Mouse (Mus musculus) 416B (cell line): ENCODE data around the gene Ficd.
A peak's percentile ranks its signal among the peaks of the same experiment; 100 is the strongest.

Source experiments
- DNase-seq: peaks from one replicate; pipeline ENCODE4 v3.0.0; 2011; ENCODE audit warnings: low read depth

Gene Ficd

DNA sequence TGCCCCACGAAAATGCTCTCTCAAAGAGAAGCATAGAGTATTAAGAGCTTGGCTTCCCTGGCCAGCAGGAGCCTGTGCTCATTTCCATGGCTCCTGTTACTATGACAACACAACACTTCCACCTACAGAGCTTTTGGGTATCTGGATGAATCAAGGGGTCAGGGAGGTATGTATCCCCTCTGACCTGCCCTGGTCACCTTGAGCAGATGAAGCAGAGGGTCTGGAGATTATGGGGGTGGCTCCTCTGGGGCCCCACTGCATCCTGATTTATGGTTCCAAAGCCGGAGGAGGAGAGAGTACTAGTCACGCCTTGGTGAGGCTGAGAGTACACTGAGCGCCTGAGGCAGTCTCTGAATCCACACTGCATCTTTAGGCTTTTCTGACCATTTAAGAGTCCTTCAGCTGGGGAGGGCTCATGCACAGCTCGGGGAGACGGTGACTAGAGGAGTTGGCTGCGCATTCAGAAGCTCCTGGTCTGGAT, 4.9 kb upstream of the Ficd start:
- no peak for DNase-seq

DNA sequence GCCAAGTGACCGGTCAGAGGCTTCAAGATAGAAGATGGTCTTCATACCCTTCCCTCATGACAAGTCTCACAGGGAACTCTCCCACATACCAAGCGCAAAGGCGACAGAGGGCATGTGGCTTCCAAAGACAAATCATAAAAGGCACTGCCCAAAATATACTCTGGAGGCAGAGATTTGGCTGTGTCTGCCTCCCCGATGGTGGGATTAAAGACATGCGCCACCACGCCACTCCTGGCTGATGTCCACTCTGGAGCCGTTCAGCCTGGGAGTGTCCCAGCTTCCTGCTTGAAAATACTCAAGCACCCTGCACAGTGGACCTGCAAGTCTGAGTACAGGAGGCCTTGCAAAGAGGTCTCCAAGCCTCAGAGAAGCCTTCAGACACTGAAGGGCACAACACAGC, 4.4 kb upstream of the Ficd start:
- no peak for DNase-seq

DNA sequence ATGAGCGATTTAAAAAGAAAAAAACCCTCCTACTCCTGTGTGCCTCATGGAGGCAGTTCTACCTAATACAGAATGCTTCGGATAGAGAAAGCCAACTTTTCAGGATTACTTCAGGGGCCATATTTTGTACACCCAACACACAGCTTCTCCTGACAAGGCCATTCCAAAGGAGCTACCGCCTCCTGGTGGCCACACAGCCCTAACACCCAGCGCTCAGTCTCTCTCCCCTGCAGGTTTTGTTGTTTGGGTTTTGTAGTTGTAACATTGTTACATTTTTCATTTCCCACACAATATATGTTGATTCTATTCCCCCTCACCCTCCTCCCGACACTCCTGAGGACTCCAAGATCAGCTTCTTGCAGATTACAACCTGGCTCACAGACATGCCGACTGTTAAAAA, 3.4 kb upstream of the Ficd start:
- DNase-seq: peak; percentile 54

DNA sequence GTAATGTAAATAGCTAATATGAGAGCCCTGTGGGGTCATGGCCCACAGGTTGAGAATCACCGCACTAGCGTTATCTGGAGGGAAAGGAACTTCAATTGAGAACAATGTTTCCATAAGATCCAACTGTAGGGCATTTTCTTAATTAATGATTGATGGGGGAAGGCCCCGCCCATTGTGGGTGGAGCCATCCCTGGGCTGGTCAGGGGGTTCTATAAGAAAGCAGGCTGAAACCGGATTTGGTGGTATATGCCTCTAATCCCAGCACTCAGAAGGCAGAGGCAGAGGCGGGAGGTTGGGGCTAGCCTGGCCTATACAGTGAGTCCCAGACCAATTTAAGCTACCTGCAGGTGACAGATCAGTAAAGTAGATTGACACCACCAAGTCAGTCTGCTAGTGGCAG, 1.2 kb upstream of the Ficd start:
- DNase-seq: no peak

DNA sequence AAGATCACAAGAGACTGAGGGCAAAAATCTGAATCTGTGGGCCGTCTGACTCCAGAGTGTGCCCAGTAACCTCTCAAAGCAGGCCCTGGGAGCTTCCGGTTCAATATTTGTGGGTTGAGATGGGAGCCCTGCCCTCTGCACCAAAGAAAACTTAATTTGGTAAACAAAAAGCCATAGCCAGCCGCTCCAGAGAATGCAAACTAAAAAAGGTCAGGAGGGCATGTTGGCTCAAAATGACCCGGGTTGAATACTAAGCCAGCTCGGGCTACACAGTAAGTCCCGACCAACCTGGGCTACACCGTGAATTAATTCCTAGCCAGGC, 619 bp upstream of the Ficd start:
- no peak for DNase-seq

DNA sequence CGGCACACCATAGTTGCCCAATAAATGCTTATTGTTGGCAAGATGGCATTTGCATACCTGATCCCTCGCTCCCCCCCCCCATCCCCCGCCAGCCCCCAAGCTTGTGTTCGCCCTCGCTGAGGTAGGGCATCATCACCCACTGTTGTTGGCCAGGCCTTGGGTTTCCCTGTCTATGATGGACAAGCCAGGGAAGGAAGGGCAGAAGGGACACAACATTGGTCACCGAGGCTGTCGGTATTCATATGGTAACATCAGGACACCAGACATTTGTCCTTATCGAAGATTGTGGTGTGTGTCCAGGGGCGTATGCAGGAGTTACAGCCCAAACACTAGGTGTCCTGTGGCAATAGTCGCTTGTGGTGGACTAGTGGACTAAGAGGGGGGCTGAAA, 505 bp downstream of the Ficd start:
- DNase-seq: peak; percentile 23

DNA sequence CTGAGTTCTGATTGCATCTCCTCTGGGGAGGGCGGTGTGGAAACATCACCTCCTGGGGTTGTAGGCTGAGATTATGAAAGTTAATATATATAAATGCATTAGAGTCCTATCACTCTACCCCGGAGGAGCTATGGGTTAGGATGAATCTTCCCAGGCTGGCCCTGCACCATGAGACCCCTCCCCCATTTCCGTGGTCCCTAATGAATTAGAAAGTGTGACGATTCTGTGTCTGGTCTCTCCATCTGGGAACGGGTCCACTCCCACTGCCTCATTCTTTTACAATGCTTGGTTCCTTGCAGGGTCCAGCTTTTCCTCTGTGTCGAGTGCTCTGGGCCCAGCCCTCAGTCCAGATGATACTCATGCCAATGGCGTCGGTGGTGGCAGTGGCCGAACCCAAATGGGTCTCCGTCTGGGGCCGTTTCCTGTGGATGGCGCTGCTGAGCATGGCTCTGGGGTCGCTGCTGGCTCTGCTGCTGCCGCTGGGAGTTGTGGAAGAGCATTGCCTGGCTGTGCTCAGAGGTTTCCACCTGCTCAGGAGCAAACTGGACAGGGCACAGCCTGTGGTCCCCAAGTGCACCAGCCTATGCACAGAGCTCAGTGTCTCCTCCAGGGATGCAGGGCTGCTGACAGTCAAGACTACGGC, 1.0 kb downstream of the Ficd start:
- DNase-seq: no peak

DNA sequence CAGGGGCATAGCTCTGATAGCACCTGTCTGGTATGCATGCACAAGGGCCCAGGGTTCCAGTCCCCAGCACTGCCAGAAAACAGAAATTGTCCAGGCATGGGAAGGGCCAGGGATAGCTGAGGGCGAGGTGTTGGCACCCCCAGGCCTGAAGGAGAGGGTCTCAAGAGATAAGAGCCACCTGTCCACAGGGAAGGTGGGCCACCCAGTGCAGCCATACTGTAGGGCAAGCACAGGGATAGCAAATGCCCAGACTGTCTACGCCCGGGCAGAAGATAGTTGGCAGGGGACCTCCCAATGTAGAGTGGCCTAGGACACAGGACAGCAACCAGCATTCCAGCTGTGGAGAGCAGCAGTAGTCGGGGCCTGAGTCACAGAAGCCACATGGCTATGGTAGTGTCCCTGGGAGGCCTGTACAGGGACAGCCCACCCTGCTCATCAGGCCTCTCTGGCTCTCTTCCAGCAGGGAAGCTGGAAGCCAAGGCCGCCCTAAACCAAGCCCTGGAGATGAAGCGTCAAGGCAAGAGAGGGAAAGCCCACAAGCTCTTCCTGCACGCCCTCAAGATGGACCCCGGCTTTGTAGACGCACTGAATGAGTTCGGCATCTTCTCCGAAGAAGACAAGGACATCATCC, 2.1 kb downstream of the Ficd start:
- no peak for DNase-seq

DNA sequence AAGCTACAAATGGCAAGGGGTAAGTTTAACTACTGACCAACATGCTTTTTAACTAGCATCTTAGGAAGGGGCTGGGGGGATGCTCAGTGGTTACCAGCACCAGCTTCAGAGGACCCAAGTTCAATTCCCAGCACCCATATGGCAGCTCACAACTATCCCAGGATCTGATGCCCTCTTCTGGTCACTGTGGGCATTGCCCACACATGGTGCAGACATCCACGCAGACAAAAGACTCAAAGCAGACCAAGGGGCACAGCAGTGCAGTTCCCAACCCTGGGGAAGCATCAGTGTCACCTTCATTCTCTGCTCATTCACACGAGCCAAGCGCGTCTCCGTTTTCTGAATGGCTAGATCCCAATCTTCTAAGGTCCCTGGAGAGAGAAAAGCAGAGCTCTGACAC, 12.0 kb downstream of the Ficd start:
- DNase-seq: no peak

DNA sequence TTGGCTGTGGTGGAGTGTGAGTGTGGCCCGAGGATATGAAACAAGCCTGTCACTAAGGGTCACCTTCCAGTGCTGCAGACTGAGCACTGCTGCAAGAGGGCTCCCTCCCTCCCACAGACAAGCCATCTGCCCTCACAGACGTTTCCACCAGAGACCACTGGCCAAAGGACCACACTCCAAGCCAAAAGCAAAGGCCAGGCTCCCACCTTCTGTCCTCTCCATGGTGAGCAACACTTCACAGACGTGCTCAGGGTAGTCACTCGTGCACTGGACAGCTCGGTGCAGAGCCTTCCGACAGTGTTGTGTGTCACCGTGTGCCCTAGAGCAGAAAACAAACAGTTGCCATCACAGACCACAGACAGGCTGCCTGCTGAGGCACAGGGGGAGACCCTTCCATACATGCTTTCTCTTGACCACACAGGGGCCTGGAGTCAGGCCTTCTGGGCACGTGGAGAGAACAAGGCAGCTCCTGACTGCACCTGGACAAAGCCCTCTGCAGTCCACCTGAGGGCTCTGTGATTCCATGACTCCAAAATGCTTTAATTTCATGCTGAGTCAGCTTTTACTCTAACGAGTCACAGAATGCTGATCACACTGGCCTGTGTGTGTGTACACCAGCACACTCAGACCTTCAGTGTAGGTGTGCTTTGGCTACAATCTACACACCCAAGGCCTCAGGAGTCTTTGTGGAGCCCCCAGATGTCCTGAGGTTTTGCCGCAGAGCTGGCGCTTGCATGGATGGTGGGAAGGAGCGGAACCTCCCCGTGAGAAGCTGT, 13.1 kb downstream of the Ficd start:
- no peak for DNase-seq

DNA sequence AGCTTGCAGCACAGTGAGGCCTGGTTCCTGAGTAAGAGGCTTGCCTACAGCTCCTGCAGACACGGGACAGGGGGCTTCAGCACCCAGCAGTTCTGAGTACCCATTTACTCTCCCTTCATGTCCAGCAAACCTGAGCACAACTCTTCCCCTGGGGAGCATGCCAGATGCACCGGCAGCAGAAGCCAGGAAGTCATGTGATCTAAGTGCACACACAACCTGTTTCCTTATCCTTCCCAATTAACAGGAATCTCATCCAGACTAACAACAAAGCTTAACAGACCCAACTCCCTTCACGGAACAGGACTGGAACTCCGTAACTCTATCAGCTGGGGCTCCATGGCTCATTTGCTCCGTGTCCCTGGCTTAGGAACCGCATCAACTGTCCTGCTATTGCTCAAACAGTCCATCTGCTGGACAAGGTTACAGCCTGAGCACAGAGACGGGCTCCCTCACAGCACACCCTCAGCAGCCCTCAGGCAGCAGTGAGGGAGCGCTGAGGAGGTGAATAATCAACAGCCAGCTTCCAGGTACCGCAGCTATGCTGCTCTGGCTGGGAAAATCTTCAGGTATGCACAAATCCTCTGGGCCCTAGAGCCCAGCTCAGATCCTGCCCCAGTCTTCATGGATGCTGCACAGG, 16.0 kb downstream of the Ficd start:
- no peak for DNase-seq

DNA sequence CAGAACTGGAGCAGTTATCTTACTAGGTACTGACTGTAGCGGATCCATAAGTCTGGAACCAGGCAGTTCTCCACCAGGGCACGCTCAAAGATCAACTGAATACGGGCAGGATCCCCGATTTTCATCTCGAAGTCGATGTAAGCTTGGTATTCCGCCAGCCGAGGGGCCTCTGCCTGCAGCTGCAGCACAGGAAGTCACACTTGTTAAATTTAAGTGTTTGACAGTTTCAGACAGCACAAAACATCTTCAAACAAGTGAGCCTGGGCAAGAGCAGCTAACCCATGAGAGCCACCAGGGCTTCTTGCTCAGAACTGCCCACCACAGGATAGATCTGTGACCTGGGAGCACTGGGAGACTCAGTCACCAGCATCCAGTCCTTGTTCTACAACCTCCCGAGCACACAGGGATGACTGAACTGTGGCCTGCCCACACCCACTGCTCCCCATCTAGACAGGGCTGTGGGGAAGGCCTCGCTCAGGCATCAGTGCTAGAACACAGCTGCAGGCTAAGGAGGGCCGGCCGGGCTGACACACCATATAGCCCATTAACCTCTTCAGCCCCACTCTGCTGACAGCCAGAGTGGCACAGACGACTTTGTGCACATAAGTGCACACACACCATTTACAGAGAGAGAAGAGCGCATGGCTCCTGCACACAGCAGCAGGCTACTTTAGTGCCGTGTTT, 19.9 kb downstream of the Ficd start:
- DNase-seq: no peak

DNA sequence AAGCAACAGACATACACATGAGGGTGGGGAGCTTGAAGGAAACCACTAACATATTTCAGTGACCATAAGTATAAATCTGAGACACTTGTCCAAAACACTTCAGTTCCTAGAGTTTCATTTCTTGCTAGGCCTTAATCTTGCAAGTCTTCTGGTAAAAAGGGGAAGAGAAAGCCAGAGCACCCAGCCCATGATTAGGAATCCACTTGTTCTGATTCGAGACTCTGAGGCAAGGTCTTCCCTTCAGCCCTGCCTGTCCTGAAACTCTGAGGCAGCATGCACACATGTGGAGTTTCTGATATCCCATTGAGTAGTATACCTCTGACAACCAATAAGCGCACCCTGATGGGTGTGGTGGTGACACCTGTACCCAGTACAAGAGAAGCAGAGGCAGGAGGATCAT, 26.0 kb downstream of the Ficd start:
- no peak for DNase-seq

DNA sequence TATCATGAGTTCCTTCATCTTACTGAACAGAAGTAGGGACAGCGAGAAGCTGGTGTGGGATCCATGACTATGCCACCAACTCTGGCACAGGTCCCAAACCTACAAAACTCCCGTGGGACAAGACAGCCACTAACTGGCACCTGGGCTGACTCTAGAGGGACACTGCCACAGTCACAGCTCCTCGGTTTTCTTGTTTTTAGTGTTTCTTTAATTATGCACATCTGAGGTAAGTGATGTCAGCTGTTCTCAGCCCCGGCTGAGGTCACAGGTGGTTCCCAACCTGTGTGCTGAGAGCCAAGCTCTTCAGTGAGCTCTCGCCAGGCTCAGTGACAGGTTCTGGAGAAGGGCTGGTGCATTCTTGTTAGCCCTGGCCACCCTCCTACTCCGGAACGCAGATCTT, 28.8 kb downstream of the Ficd start:
- no peak for DNase-seq

DNA sequence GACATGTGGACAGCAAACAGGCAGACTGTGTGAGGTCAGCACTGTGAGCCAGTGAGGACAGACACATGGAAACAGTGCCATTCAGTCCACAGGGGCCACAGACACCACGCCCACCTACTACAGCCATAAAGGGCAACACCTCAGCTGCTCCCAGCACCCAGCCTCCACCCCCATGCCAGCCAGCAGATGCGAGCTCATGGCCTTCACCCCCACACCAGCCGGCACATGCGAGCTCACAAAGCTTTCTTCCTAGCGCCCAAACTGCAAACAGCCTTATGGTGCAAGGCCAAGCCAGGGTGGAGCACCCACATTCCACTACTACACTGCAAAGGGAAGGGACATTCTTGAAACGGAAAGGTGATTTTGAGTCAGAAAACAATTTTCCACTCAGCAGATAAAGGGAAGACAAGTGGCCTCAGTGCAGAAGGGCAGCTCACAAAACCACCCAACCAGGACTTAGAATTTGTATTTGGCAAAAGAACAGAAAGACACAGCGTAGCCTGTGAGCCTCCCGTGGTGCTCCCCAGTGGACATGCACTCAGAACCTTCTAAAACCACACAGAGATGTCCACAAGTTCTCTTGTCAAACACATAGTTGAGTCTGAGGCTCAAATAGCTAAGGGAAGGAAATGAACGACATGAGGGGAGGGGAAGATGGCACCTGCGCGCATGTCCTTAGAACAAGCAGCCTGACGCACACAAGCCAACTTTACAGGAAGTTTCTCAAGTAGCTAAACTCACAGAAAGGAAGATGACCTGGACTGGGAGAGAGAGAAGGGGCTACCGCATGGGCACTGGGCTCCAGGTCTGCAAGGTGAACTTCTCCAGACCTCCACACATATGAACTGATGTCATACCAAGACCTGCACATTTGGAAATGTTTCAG, 30.3 kb downstream of the Ficd start:
- DNase-seq: no peak

DNA sequence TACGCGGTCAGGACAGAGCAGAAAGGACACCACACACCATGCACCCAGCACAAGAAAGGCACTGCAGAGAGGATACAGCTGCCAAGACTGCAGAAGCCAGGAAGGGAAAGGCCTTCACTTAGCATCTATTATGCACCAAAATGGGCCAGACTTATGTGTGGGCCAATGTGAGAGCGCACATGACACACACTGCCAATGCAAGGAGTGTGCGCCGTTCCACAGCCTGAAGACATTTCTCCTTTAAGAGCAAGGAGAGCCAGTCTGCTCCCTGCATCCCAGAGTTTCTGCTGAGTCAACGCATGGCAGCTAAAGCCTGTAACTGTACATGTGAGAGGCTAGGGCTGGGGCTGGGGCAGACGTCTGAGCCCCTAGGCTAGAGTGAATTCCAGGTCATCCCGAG, 33.2 kb downstream of the Ficd start:
- DNase-seq: no peak

DNA sequence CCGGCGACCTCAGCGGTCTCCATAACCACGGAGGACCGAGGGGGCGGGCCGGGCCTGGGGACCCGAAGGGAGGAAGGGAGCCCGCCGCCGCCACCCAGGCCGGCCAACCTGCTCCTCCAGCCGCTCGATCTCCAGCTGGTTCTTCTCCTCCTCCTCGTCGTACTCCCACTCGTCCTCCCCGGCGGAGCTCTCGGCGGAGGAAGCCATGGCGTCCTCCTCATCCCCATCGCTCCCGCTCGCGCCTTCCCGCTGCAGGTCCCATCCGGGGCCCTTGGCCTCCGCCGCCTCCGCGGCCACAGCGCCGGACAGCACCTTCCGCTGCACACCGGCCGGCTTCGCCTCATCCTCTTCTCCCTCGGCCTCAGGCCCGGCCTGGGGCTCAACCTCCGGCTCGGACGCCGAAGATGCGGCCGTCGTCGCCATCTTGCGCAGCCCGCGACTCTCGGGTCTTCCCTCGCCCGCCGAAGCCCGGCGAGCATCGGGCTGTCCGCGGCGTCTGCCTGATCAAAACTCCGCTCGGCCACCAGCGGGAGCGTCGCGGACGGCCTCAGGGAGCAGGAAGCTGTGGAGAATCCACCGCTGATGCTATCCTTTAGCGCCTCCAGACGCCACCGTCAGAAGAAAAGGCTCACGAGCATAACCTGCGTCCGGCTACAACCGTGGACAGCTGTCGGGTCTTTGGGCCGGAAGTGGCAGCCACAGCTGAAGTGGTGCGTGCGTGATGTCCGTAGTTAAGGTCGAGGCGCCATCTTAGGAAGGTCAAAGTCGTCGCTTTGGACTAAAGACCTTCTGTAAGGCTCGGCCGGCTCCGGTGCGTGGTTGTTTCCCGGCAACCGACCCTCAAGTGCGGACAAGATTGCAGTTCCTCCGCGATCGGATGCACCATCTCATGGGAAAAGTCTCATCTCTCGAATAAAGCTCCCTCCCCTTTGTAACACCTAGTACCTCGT, 35.9 kb downstream of the Ficd start:
- DNase-seq: peak; percentile 97

DNA sequence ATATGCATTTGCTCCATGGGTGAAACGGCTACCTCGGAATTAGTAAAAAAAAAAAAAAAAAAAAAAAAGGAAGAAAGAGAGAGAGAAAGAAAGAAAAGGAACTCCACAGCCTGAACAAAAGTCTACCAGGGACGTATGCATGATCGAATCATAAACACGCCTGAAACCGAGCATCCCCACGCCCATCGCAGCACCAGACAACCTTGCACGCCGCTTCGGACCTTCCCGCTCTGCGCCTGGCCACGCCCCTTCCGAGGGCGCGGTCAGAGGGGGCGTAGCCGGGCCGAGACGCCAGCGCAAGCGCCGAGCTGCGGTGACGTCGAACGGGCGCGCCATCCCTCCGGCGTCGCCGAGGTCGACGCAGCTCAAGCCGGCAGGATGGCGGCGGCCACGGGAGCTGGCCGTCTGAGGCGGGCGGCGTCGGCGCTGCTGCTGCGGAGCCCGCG, 36.9 kb downstream of the Ficd start, which contains the start of the genes Sart3 and Iscu:
Gene Sart3, minus strand, starts transcription at position 61 of the 446 bp plus-strand sequence.
Gene Iscu, plus strand, starts transcription at position 299 of the 446 bp plus-strand sequence.
- peak; percentile 97 for DNase-seq

DNA sequence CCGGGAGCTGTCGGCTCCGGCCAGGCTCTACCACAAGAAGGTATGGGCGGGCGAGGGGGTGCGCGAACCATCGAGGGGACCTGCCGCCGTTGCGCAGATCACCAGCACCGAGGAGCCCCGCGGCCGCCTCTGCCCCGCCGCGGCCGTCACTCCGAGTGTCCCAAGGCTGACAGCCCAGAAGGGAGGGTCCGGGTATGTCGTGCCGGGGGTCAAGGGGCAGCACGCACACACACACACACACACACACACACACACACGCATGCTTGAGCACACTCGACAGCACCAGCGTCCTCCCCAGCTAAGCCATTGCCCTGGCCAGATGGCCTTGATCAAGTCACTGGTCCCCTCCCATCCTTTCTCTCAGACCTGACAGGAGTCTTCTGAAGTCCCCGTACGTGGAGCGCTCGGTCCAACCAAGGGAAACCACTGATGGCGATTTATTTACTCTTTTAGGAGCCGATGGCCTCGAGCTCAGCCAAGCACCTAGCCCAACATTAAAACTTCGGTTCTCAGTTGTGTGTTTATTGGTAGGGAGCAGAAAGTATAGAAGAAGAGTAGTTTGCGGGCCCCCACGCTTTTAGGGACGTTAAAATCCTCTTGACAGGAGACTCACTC, 37.4 kb downstream of the Ficd start:
- peak; percentile 25 for DNase-seq

DNA sequence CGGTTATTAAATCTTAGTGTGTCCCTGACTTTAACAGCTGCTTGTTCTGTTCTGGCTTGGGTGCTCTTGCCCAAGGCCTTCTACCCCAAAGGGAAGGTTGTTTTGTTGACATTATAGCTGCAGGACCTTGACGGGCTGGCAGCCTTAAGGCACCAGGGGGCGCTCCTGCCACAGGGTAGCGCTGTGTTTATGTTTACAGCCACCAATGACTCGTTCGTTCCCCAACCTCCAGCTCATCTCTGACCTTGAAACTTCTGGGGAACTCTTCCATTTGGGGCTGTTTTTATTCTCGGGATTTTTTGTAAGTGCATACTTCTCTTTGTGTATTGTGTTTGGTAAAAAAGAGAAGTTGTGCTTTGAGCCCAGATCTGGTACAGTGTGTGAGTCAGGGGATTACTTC, 38.1 kb downstream of the Ficd start:
- peak; percentile 93 for DNase-seq
